Mouse (Mus musculus) gastrocnemius, postnatal 25 days (tissue): ENCODE results near the gene Dnajc27. TPM values are rescaled to one million over a fixed set of nuclear protein-coding genes. Genes with fewer than 3 reads are reported as not detected.

Experiments
- DNase-seq: peaks from one replicate; pipeline ENCODE4 v3.0.0; 2022
- long read RNA-seq, 2 experiments: library from polyadenylated mRNA; stranded (forward); transcript quantifications; one replicate each; pipeline ENCODE4 v2.0.0; 2021
- total RNA-seq, 2 experiments: library from RNA; stranded (reverse); gene quantifications; 1 replicate in 1 of 2; 2 replicates in 1 of 2; pipeline ENCODE4 v1.2.3; 2021

The Dnajc27 gene
- 10 to 100 TPM; 27.0 to 35.2 TPM for total RNA-seq
- long read RNA-seq, experiment 1, full-length matches to known transcripts, result 1 of 11 reads
- long read RNA-seq, experiment 1, partial matches to known transcripts, result 0 of 11 reads
- long read RNA-seq, experiment 1, other reads (novel, unspliced or antisense), result 10 of 11 reads
- long read RNA-seq, experiment 2, full-length matches to known transcripts, result 12 of 27 reads
- long read RNA-seq, experiment 2, partial matches to known transcripts, result 1 of 27 reads
- long read RNA-seq, experiment 2, other reads (novel, unspliced or antisense), result 14 of 27 reads

DNA sequence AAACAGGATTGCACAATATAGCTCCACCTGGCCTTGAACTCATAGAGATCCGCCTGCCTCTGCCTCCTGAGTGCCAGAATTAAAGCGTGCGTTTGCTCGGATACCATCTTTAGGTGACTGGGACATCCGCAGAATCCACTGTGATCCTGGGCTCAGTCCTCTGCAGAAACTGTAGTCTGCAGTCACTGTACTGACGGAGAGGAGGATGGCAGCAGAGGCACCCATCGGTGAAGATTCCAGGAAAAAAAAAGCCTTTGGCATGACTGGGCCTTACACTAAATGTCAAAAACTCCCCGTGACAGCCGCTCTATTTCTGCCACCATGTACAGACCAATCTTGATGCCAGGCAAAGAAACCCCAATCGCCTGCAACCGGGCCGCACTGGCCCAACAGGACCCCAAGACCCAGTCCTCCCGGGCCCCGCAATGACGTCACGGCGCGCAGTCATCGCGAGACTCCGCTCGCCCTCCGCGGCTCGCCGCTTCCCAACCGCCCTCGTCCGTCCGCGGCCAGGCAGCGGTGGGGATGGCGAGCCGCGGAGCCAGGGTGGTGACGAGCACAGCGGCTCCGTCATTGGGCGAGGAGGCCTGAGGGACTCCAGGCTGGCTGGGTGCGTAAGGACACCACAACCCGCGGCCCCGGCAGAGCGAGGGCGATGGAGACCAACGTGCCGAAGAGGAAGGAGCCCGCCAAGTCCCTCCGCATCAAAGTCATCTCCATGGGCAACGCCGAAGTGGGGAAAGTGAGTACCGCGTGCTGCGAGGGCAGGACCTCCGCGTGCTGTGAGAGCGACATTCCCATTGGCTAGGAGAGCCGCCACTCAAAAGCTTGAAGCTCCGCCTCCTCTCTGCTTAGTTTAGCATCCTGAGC lies at the start of gene Dnajc27:
Dnajc27 (plus strand) TSS at position 452 of the 870 bp plus-strand sequence.
- DNase-seq, result peak; percentile 93

DNA sequence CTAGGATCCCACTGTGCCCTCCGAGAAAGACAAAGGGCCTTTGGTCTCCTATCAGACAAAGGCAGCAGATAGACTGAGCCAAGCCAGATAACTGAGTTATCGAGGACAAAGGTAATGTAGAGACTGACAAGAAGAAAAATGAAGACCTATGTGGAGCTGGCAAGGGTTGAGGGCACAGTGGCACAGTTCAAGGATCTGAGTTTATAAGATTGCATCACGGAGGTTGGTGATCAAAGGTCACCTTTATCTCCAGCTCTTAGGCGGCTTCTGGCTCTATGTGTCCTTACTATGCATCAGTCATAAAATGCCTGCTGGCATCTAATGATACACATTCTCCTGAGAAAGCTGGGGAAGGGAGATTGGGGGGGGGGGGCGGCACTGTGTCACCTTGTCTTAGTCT lies 46.2 kb upstream of the Dnajc27 start:
- DNase-seq, result no peak

DNA sequence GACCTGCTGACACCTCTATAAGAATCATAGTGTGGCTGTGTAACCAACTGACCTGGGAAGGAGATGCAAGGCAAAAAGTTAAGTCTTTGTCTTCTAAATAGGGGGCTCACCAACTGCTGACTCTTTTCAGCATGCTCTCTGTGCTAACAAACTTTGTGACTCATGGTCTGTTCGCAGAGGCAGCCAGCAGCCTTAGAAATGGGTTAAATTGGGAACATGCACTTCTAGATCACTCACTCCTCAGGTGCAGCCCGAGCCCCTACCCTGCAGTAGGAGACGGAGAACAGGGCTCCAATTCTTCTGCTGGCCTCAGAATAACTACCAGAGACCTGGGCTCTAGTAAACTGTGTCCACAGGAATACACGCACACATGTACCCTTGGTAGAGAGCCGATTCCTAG lies 44.9 kb upstream of the Dnajc27 start:
- no peak for DNase-seq

DNA sequence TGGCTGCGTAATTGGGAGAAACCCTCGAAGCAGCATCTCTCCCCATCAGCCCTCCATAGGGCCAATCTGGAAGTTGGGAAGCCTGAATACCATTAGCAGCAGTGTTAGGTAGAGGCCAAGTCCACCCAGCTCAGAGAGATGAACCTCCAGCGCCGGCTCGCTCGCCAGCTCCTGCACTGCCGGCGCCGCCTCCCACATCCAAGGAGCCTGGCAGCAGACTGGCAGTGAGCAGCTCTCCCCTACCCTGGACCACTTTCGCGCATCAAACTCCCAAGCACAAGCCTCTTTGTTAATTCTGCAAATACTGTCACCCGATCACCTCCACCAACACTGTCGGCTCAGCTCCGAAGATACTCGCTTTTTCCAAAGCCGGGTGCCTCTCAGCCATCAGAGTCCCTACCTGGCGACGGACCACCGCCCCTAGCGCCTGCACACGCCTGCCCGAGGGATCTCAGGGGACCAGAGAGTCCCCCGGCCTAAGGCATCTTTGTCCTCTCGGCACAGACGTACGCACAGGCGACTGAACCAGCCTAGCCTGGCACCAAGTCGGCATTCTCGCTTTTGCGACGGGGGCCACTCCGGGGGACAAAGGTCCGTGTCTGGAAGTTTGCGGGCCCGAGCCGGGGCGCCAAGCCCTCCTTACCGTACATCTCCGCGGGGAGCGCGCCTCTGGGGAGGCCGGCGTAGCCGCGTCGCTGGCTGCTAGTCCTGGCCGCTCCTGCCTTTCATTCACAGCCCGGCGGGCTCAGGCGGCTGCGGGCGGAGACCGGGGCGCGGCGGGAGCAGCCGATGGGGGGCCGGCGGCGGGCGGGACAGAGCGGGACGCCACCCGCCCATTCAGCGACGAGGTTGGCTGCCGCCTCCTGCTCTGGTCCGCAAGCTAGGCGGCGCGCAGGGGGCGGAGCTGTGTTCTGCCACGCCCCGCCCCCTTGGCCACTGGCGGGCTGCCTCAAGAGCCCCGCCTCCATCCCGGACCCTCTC lies 44.0 kb upstream of the Dnajc27 start, which contains the start of gene Efr3b:
Efr3b (minus strand) TSS at position 855 of the 981 bp plus-strand sequence.
- DNase-seq, result peak; percentile 78

DNA sequence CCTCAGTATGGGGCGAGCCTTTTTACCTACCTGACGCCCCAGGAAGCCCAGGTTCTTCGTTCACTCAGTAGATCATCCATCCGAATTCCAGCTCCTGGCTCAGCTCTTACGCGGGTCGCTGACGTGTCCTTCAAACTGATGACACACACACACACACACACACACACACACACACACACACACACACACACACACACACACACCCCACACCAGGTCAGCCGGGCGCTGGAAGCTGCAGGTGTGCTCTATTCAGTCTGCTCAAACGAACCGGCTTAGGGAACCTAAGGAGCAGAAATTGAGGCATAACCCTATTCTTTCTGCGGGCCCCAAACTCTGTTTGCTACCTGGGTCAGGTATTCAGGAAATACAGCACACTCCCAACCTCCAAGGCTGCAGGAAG lies 43.3 kb upstream of the Dnajc27 start:
- no peak for DNase-seq

DNA sequence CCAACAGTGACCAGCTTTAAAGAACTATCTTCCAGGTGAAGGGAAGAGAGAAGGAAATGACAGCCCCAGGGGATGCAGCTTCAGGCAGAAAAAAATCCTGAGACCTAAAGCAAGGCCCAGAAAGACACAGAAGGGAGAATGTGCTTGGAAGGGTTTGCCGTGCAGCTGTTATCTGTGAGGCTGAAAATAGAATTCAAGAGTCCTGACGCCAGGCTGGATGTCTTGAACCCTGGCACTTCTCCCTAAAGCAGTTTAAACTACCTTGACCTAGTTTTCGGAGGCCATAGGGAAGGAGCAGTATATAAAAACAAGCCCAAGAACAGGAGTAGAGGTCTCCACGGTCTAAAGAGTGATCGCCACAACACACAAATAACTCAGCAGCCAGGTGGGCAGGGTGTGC lies 40.0 kb upstream of the Dnajc27 start:
- peak; percentile 29 for DNase-seq

DNA sequence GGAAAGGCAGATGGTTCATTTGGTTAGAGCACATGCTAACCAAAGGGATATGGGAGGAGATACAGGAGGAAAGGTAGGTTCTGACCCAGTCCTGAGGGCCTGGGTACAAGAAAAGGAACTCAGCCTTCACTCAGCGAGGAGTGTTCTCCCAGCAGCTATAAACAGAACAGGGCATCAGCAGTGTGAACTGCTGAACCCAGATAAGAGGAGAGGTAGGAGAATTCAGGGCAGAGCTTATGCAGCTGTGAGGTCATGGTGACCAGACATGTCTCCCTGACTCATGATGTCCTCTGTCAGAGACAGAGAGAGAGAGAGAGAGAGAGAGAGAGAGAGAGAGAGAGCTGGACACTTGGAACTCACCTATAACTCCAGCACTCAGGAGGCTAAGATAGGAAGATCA lies 36.4 kb upstream of the Dnajc27 start:
- DNase-seq, result no peak

DNA sequence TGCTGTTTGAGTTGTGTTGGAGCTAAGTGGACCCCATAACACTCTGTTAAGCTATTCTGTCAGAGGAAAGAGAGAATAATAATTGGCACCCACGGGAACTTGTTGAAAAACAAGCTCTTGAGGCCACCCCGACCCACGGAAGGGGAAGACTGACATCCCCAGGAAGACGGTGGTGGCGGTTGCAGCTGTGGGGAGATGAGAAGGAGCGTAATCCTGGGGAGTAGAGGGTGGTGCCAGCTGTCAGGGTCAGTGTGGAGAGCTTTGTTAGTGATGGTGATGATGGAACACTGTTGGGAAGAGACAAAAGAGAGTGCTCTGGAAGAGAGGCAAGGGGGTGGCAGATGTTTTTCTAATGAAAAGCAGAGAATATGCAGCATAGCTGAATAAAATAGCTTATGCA lies 34.4 kb upstream of the Dnajc27 start:
- no peak for DNase-seq

DNA sequence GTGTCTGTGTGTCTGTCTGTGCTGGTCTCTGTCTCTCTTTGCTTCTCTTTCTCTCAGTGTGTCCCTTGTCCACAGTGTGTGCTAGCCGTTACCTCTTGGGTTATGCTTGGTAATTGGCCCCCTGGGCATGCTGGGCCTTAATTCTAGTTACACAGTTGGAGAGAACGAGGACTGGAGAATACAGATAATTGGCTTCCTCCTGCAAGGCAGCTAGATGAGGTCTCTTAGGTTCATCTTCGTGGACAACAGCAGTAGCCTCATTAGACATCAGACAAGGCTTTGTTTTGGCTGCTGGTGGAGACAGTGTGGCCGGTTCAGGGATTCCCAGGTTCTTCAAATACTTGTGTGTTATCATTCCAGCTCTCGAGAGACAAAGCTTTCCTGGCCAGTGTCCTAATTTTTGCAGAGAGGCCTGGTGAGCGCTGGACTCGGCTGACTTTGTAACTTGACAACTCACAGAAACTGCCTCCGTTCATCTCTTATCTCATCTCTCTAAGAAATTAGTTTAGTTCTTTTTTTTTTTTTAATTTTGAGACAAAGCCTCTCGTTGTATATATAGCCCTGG lies 31.4 kb upstream of the Dnajc27 start:
- no peak for DNase-seq

DNA sequence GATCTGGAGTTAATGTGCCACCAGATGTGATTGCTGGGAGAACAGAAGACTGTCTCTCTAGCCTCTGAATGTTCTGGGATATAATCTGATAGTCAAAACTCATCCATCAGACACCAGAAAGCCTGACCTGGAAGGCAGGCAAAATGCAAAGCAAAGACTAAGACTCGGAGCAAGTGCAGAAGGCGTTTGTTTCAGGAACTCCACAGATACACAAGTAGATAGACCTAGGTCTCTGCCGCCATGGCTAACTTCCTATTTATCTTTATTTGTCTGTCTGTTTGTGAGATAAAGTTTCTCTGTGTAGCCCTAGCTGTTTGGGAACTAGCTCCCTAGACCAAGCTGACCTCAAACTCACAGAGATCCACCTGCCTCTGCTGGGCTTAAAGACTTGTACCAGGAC lies 28.7 kb upstream of the Dnajc27 start:
- no peak for DNase-seq

DNA sequence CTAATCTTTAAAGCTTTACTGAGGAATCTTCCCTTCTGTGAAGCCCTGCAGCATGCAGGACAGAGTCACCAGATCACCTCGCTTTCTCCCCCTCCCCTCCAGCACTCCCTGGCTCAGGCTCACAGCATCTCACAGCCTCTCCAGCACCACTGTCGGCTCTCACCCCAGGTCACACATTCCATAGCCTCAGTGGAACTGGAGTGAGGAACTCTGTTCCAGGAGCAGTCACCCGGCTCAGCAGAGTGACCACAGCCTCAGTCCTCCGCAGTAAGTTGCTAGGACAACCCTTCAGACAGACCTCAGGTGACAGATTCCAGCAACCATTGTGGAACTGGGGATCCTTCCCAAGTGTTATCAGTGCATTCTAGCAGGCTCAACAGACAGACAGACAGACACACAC lies 27.5 kb upstream of the Dnajc27 start:
- DNase-seq, result no peak

DNA sequence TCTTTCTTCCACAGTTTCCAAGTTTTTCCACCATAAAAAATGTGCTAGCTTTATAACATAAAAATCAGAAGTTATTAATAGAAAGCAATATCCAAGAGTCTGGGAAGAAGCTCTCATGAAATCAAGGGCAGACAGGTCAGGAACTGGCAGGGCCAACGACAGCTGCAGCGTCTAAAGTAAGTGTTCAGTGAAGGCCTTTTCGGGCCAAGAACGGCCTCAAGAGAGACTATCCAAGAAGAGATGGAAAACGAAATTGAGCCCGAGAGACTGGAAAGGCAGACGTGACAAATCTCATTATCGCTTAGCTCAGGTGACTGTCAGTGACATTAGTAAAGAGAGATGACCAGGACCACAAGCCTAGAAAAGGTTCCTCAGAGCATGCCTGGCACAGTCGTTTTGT lies 24.1 kb upstream of the Dnajc27 start:
- peak; percentile 34 for DNase-seq

DNA sequence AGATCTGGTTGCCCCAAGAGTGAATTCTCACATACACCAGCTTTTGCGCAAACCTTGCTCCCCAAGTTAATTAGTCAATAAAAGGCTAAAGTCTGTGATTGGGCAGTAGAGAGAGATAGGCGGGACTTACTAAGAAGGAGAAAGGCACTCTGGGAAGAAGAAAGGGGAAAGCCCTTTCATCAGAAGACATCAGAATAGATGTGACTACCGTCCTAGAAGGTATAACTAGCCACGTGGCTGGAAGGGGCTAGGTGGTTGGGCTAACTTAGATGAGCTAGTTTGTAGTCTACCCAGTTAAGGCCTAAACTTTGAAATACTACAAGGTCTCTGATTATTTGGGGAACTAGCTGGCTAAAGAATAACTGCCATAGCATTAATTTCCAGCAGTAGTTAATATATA lies 22.7 kb upstream of the Dnajc27 start:
- DNase-seq, result no peak

DNA sequence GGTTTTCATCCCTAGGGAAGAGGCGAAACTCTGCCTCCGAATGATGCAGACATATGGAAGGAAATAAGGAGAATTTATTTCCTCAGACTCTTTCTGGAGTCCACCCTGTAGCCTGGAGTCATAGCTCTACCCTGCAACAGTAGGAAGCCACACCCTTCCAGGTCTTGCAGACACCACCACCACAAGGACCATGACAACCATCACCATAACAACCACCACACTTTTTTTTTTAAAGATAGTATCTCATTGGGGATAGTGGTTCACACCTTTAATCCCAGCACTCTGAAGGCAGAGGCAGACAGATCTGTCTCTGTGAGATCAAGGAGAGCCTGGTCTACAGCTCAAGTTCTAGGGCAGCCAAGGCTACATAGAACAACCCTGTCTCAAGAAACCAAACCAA lies 16.9 kb upstream of the Dnajc27 start:
- DNase-seq, result no peak

DNA sequence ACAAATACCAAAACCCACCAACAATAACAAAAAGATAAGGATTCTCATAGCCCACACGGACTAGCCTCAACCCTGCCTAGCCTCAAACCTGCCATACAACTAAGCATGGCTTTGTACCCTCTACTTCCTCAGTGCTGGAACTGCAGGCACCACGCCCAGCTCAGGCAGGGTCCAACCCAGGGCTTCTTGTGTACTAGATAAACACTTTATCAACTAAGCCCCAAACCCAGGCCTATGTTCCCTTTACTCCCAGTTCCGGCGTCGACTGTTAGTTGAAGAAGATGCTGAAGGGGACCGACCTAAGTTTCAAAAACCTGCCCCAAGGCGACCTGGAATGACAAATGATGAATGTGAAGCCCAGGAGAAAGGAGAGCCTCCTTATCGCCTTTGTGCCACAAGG lies 16.4 kb upstream of the Dnajc27 start:
- no peak for DNase-seq

DNA sequence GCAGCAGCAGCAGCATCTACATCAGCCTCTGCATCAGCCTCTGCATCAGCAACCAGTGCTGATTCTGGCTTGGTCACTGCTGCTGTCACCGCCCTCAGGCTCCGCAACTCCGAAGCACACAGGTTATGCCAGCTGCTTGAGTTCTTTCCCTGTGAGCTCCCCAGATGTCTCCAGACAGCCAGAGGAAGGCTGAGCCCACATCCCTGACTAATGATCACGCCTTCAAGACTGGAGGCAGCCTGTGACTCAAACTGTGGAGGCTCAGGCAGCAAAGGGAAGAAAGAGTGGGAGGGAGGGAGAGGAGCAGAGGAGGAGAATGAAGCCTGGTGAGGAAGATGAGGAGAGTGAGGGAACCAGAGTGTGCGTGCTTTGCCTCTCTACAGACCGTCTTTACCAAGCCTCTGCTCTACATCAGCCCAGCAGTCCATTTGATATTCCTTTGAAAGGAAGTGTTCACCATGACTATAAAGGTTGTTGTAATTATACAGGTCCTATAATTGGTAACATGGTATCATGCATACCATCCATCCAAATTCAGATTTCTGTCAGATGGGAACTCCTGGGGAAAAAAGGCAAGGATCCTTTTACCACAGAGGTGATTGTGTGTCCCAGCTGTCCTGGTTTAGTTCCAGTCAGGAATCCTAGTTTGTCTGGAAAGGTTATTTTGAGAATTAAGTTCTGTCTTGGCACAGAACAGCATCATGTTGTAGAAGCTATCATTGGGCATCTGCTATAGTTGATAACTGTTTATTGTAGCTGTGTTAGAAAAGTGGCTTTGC lies 15.5 kb upstream of the Dnajc27 start:
- DNase-seq, result no peak

DNA sequence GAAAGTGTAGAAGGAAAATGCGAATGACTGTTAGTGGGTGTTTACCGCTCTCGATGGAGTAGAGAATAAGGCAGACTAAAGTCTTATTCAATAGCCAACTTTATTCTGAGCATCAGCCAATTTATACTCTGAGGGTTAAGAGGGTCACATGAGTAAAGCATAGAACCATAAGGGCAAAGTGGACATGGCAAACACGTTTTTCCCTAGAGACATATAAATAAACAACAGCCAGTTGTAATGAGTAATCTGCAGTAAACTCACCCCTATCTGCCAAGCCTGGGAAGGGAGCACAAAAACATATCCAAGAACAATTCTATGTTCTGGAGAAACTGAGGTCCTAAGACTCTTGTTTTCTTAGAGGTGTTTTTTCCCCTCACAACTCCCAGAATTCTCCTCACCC lies 13.8 kb upstream of the Dnajc27 start:
- DNase-seq, result no peak

DNA sequence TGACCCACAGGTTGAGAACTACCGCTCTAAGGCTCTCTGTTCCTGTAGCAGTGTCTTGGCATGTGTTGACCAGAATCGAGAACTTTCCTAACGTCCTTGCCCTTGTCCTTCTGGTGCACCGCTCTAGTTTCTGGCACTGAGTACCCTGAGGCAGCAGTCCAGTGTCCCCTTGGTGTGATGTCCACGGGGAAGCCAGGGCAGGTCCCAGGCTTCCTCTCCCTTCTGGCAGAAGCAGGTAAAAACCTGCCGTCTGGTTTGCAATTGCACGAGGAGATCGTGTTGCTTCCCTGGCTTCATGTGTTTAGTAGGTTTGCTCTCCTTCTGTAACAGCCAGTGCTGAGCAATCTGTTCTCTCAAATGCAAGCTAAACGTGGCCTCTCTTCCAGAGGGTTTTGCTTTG lies 10.7 kb upstream of the Dnajc27 start:
- DNase-seq, result peak; percentile 14

DNA sequence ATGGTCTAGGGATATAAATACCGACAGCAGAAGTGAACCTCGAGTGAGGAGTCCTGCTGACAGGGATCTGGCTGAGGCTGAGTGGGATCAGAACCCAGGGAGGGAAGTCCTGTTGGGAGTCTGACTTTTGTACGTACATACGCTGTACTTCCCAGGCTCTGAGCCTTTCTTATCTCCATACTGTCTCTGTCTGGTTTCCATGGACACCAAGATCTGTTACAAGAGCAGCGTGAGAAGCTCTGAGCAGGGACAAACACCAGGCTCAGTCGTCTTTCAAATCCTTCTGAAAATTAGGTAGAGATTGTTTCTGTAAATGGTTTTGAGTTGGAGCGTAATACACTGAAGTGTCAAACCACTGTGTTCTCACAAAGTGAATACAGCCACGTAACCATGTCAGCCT lies 7.0 kb upstream of the Dnajc27 start:
- no peak for DNase-seq

DNA sequence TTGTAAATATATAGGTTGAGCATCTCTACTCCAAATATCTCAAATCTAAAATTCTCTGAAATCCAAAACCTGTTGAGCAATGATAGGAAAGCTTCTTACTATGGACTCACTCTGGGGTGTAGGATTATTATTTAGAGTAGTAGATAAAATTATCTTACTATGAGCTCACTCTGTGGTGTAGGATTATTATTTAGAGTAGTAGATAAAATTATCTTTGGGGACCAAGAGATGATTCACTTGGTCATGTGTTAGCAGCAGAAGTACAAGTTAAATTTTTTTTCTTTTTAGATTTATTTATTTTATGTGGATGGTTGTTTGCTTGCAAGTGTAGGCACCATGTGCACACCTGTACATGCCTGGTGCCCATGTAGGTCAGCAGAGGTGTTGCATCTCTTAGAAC lies 6.0 kb upstream of the Dnajc27 start:
- DNase-seq, result no peak

DNA sequence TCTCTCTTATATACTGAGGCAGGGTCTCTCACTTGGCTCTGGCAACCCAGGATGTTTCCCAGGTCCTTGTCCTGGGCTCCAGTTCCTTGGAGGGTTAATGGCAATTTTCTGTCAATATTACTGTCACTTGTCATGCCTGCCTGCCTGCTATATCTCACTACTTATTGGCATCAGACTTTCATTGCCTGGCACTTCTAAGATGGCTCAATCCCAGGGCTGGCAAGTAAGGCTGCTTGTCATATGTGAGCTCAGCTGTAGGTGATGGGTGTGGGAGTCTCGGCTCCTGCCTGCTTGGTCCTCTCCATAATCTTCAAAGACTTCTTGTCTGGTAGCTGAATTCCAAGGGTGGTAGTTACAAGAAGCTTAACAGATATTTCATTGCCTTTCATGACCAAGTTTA lies 4.3 kb upstream of the Dnajc27 start:
- no peak for DNase-seq
